Mouse (Mus musculus): ENCODE data around the gene Gas2l1.

DNA sequence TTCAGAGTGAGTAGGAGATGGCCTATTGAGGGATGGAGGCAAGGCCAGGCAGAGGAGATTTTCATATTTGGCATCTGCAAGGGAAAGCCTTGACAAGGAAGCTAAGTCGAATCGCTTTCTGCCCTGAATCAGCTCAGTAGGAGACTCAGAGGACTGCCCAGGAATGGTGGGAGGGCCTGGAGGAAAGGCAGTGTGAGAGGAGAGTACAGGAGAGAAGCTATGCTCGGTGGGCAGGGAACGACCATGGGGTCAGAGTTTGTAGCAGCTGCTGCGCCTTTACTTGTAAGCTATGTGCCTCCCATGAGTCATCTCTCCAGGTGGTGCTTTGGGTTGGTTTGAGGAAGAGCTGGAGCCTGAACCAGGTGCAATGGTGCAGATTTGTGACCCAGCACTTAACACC lies 35.7 kb upstream of the Gas2l1 start:
- TF ChIP-seq EP300 (optimal IDR thresholded peaks at IDR 0.05) (no peak), CTCF (IDR thresholded peaks at IDR 0.05; ENCODE audit: low read depth) (no peak)

All from stomach, postnatal 0 days (tissue).